Mouse (Mus musculus) embryonic facial prominence, embryonic 10.5 days (tissue): Measurements from ENCODE around the gene Il18rap. TPM values are rescaled to one million over a fixed set of nuclear protein-coding genes. Genes with fewer than 3 reads are reported as not detected.

Experiments used
- DNase-seq: peaks from one replicate; pipeline ENCODE4 v3.0.0-alpha.2; 2017; ENCODE audit warnings: low spot score
- H3K27ac ChIP-seq: fragments of 300-500 bp; sonication (generic); replicated peaks from 2 replicates; pipeline ENCODE4 v1.5.1; 2016; ENCODE audit warnings: mild to moderate bottlenecking
- H3K27me3 ChIP-seq: fragments of 300-500 bp; sonication (generic); replicated peaks from 2 replicates; pipeline ENCODE4 v1.6.1; 2016; ENCODE audit warnings: low read depth, mild to moderate bottlenecking; ENCODE audit not compliant: poor library complexity, severe bottlenecking
- H3K36me3 ChIP-seq: fragments of 300-500 bp; sonication (generic); replicated peaks from 2 replicates; pipeline ENCODE4 v1.6.1; 2016; ENCODE audit warnings: mild to moderate bottlenecking, moderate library complexity
- H3K4me1 ChIP-seq: fragments of 300-500 bp; sonication (generic); 2 replicates; pipeline ENCODE4 v1.6.1; 2016
- H3K4me3 ChIP-seq: fragments of 300-500 bp; sonication (generic); 2 replicates; pipeline ENCODE4 v1.5.1; 2016; ENCODE audit warnings: mild to moderate bottlenecking, moderate library complexity
- H3K9me3 ChIP-seq: fragments of 300-500 bp; sonication (generic); 2 replicates; pipeline ENCODE4 v1.6.1; 2016; ENCODE audit warnings: mild to moderate bottlenecking
- whole genome bisulfite sequencing: fragments of 180-500 bp; shearing (Covaris S2); methylation state at CpG from one replicate; pipeline ENCODE4 v1.1.7; 2016; 5-methylcytosine and 5-hydroxymethylcytosine counted together
- polyA plus RNA-seq: library from polyadenylated mRNA; unstranded; fragments of >200 nt; fragmentation: Nextera tagmentation; extraction: Ambion mirVana; gene quantifications from 2 replicates; pipeline ENCODE4 v1.2.1, GENCODE M21; 2016

Gene Il18rap
- polyA plus RNA-seq, 1 experiment from 2014 or later: 0.20 TPM

DNA sequence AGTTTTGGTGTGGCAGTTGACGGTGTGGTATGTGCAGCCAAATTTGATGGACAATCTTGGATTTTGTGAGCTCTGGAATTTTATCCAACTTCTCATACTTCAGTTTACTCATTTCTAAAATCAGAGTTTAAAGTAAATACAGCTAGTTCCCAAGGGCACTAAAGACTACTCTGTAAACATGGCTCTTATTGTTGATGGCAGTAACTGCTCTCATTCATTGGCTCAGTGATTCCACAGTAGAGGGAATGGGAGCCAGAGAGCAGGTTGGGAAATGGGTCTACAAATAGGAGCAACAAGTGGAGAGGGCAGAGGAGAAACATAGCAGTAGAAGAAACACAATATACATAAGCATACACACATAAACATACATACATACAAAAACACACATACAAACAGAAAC, 15.5 kb upstream of the Il18rap start:
- Histone ChIP-seq H3K9me3 (no peaks in the 10 kb centered on the region), H3K4me1 (no peaks in the 10 kb centered on the region), H3K4me3 (no peak overlapping the region), H3K27ac (no peak overlapping the region), H3K36me3 (no peaks in the 10 kb centered on the region), H3K27me3 (no peaks in the 10 kb centered on the region)
- DNase-seq: no peak
- 96% methylated on average over 1 of the region's 1 CpGs for WGBS

- H3K4me3 ChIP-seq: no peak overlapping the region
- H3K27me3 ChIP-seq: no peaks in the 10 kb centered on the region
- DNase-seq: no peak
- H3K9me3 ChIP-seq: no peaks in the 10 kb centered on the region
- H3K4me1 ChIP-seq: no peaks in the 10 kb centered on the region
- H3K36me3 ChIP-seq: no peaks in the 10 kb centered on the region
- 90% methylated on average over 4 of the region's 4 CpGs for WGBS
- no peak overlapping the region for H3K27ac ChIP-seq
Measured at GRCm38 (mm10) chr1:40501126-40501525, 14.0 kb upstream of the Il18rap start.

GRCm38 (mm10) chr1:40501546-40502398, 13.4 kb upstream of the Il18rap start:
- Histone ChIP-seq H3K36me3 (no peaks in the 10 kb centered on the region), H3K9me3 (no peaks in the 10 kb centered on the region), H3K27me3 (no peaks in the 10 kb centered on the region), H3K27ac (no peak overlapping the region), H3K4me1 (no peaks in the 10 kb centered on the region), H3K4me3 (no peak overlapping the region)
- DNase-seq: no peak
- 90% methylated on average over 11 of the region's 11 CpGs for WGBS

GRCm38 (mm10) chr1:40504548-40504947, 10.6 kb upstream of the Il18rap start:
- DNase-seq: no peak
- Histone ChIP-seq H3K4me1 (no peaks in the 10 kb centered on the region), H3K9me3 (no peaks in the 10 kb centered on the region), H3K27ac (no peak overlapping the region), H3K4me3 (no peak overlapping the region), H3K36me3 (no peaks in the 10 kb centered on the region), H3K27me3 (no peaks in the 10 kb centered on the region)
- WGBS: 84% methylated on average over 5 of the region's 5 CpGs

DNA sequence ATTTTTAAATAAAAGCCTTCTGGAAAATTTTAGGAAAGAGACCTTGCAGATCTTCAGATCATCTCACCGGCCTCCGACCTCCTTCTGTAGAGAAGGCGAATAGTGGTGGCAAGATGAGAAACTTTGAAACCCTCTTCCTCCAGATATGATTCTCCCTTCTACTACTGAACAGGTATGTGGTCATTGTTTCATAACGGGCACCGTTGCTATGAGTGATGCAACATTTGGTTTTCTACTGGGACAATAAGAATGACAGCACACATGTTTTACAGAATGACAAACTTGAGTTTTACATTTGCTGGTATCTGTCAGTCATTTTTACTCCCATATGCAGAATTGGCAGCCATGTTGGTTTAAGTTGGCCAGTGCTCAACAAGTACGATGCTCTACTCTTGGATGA, 1.2 kb downstream of the Il18rap start:
- Histone ChIP-seq H3K4me1 (peaks cover 5% of the 10 kb centered on the region), H3K27me3 (no peaks in the 10 kb centered on the region), H3K27ac (no peak overlapping the region), H3K4me3 (no peak overlapping the region), H3K9me3 (no peaks in the 10 kb centered on the region), H3K36me3 (no peaks in the 10 kb centered on the region)
- DNase-seq: no peak
- 93% methylated on average over 6 of the region's 6 CpGs for WGBS

DNA sequence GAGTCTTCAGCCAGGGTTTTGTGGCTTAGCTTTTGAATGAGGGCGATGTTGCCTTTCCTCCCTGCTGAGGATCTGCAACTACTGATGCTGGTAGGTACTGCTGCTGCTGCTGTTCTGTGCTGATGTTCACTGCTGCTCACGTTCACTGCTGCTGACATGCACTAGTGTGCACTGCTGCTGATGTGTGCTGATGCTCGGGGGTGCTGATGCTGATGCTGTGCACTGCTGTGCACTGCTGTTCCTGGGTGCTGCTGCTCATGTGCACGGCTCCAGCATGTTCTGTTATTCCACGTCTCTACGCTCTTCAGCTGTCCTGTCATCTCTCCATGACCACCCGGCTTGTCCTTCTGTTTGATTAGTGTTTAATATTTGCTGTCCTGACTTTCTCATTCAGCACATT, 7.8 kb downstream of the Il18rap start:
- H3K36me3 ChIP-seq: no peaks in the 10 kb centered on the region
- no peak for DNase-seq
- no peak overlapping the region for H3K4me3 ChIP-seq
- H3K27ac ChIP-seq: no peak overlapping the region
- 90% methylated on average over 7 of the region's 7 CpGs for WGBS
- no peaks in the 10 kb centered on the region for H3K4me1 ChIP-seq
- H3K27me3 ChIP-seq: no peaks in the 10 kb centered on the region
- no peaks in the 10 kb centered on the region for H3K9me3 ChIP-seq

DNA sequence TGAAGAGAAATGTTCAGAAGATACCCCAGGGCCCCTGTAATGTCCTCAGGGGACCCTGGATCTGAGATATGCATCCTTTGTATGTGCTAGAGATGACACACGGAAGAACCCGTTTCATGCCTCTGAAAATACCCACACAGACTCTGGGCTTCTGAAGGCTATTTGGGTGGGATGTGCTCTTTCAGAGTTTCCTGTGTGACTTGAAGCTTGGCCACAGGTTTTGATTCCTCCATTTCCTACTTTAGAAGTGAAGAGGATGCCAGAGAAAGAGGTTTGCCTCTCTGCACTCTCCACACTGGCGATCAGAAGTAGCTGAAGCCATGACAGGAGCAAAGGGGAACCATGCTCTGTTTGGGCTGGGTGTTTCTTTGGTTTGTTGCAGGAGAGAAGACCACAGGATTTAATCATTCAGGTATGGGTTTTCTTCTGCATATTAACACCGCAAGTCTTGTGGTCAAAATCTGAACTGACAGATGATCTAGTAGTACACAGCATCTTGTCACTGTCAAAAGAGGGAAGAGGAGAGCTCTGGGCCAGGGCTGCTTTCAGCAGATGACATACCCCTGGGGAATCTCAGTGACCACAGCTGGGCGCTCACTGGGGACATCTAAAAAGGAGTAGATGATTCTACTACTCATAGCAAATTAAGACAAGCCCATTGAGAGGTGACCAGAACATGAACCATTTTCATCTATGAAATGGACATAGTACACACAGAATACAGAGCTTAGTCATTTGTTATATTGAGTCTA, 9.0 kb downstream of the Il18rap start:
- Histone ChIP-seq H3K27me3 (no peaks in the 10 kb centered on the region), H3K4me3 (no peak overlapping the region), H3K27ac (no peak overlapping the region), H3K36me3 (no peaks in the 10 kb centered on the region), H3K4me1 (no peaks in the 10 kb centered on the region), H3K9me3 (no peaks in the 10 kb centered on the region)
- 89% methylated on average over 5 of the region's 5 CpGs for WGBS
- DNase-seq: no peak

GRCm38 (mm10) chr1:40529287-40529686, 14.1 kb downstream of the Il18rap start:
- Histone ChIP-seq H3K4me3 (no peak overlapping the region), H3K4me1 (no peaks in the 10 kb centered on the region), H3K27me3 (no peaks in the 10 kb centered on the region), H3K36me3 (no peaks in the 10 kb centered on the region), H3K9me3 (no peaks in the 10 kb centered on the region), H3K27ac (no peak overlapping the region)
- DNase-seq: no peak
- WGBS: 91% methylated on average over 5 of the region's 5 CpGs

DNA sequence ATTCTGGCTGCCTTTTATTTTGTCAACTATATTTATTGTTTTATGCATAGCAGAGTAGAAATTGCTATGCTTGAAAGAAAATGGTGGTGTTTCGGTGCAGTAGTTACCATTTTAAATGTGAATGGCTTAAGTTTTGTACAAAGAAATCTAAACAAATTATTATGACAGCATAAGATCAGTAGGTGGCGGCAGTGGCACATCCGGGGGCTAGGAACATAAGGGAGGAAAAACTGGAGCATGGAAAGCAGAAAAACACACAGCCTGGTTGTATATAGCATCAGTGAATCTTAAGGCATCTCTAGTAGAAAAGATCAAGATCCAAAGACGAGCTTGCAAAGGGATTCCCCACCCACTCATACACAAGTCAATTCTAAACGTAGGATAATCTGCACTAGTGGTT, 22.4 kb downstream of the Il18rap start:
- no peak for DNase-seq
- Histone ChIP-seq H3K36me3 (no peaks in the 10 kb centered on the region), H3K4me3 (no peak overlapping the region), H3K27ac (no peak overlapping the region), H3K27me3 (no peaks in the 10 kb centered on the region), H3K9me3 (no peaks in the 10 kb centered on the region), H3K4me1 (no peaks in the 10 kb centered on the region)
- 79% methylated on average over 5 of the region's 5 CpGs for whole genome bisulfite sequencing

GRCm38 (mm10) chr1:40544650-40545049, 29.5 kb downstream of the Il18rap start:
- Histone ChIP-seq H3K27me3 (no peaks in the 10 kb centered on the region), H3K4me1 (no peaks in the 10 kb centered on the region), H3K27ac (no peak overlapping the region), H3K4me3 (no peak overlapping the region), H3K36me3 (no peaks in the 10 kb centered on the region), H3K9me3 (no peaks in the 10 kb centered on the region)
- DNase-seq: peak; percentile 53
- under 1% methylated on average over 2 of the region's 2 CpGs for WGBS

GRCm38 (mm10) chr1:40546645-40547044, 31.5 kb downstream of the Il18rap start:
- no peak for DNase-seq
- no peak overlapping the region for H3K4me3 ChIP-seq
- 83% methylated on average over 4 of the region's 4 CpGs for WGBS

GRCm38 (mm10) chr1:40547064-40547572, 32.0 kb downstream of the Il18rap start:
- H3K27ac ChIP-seq: no peak overlapping the region
- 78% methylated on average over 11 of the region's 11 CpGs for WGBS
- no peaks in the 10 kb centered on the region for H3K36me3 ChIP-seq
- DNase-seq: no peak
- H3K4me1 ChIP-seq: no peaks in the 10 kb centered on the region
- H3K27me3 ChIP-seq: no peaks in the 10 kb centered on the region
- H3K4me3 ChIP-seq: no peak overlapping the region
- H3K9me3 ChIP-seq: no peaks in the 10 kb centered on the region

More at GRCm38 (mm10) chr1:40546645-40547044, 31.5 kb downstream of the Il18rap start:
- H3K4me1 ChIP-seq: no peaks in the 10 kb centered on the region
- no peaks in the 10 kb centered on the region for H3K27me3 ChIP-seq
- no peak overlapping the region for H3K27ac ChIP-seq
- no peaks in the 10 kb centered on the region for H3K36me3 ChIP-seq
- H3K9me3 ChIP-seq: no peaks in the 10 kb centered on the region

GRCm38 (mm10) chr1:40547762-40548161, 32.6 kb downstream of the Il18rap start:
- Histone ChIP-seq H3K27ac (no peak overlapping the region), H3K27me3 (no peaks in the 10 kb centered on the region), H3K36me3 (no peaks in the 10 kb centered on the region), H3K9me3 (no peaks in the 10 kb centered on the region), H3K4me3 (no peak overlapping the region), H3K4me1 (no peaks in the 10 kb centered on the region)
- WGBS: 72% methylated on average over 10 of the region's 10 CpGs
- no peak for DNase-seq
